Mouse (Mus musculus): ENCODE measurements at regions not wholly inside any gene's neighbourhood (a gene's known extent, or its start where the extent isn't known, plus 50 kb on each side); places are given as distances from the start of the nearest gene placed in this dataset.

GRCm38 (mm10) chr16:12925931-12926330, 183.6 kb upstream of the Ercc4 start:
- no peak for TF ChIP-seq CTCF (IDR thresholded peaks at IDR 0.05; ENCODE audit: extremely low read depth, insufficient read depth, insufficient read length, insufficient replicate concordance)
- TF ChIP-seq POLR2A (IDR thresholded peaks at IDR 0.05; ENCODE audit: low read depth, low read length), result no peak
